Mouse (Mus musculus): ENCODE measurements around the gene Kremen2. TPM values are rescaled to one million over a fixed set of nuclear protein-coding genes. Genes with fewer than 3 reads are reported as not detected.

Kremen2 gene
- polyA plus RNA-seq, 1 experiment from 2014 or later: 0.51 TPM

DNA sequence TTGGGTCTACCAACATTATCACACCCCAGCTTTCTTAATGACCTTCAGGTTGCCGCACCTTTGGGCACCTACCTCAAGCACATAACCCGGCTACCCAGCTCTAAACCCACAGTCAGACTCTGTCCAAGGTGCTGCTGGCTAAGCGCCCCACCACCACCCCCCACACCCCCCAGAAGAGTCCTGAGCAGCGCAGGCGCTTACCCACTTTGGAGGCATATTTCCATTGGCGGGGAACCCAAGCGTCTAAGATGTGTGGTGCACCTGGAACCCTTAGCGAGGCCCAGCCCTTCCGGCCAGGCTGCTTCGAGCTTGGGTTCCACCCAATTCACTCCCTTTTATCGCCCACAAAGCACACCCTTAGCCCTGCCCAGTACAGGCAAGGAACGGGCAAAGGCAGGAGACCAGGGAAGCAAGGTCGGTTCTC, 5.0 kb downstream of the Kremen2 start, which contains the start of gene Paqr4:
Gene Paqr4 (minus strand): TSS at position 270 of the 424 bp plus-strand sequence.
- H3K27me3 ChIP-seq (replicated peaks; ENCODE audit: control insufficient read depth, insufficient read depth, low read length): peaks cover 44% of the 10 kb centered on the region
- no peaks in the 10 kb centered on the region for H3K9me3 ChIP-seq (ENCODE audit: control insufficient read depth, low read length)
- peak within 1 kb of the TSS; percentile 30 for H3K27ac ChIP-seq (ENCODE audit: low read length)

DNA sequence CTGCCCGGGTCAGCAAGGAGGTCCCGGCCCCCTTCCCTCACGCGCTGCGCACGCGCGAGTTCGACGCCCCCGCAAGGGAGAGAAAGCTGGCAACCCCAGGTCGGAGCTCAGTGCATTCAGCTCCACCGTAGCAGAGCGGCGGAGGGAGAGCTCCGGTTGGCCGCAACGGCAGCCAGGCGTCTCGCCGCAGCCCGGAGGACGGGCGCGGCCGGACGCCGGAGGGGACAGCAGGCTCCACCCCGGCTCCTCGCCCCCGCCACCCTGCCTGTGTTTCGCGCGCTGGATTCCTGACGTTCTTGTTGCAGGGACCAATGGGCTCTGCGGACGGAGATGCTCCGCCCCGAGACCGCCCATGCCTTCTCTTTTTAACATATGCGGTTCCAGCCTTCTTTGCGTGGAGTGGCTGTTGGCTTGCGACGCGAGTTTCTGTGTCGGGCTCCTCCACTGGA, 5.5 kb downstream of the Kremen2 start:
- under 1% methylated on average over 42 of the region's 46 CpGs for WGBS
- peak overlapping the region; percentile 97 for H3K4me2 ChIP-seq (ENCODE audit: low read depth, low read length)
- peak overlapping the region; percentile 30 for H3K27ac ChIP-seq (ENCODE audit: low read length)
- peak overlapping the region; percentile 76 for H3K9ac ChIP-seq (ENCODE audit: low read depth, low read length)
- H3K27me3 ChIP-seq (replicated peaks; ENCODE audit: control insufficient read depth, insufficient read depth, low read length): peaks cover 42% of the 10 kb centered on the region
- ATAC-seq: peak; percentile 87
- no peaks in the 10 kb centered on the region for H3K9me3 ChIP-seq (ENCODE audit: control insufficient read depth, low read length)
- no peaks in the 10 kb centered on the region; the same call in 1 of the 2 replicates for H3K36me3 ChIP-seq (ENCODE audit: control insufficient read depth, insufficient read depth, low read length)
- H3K4me1 ChIP-seq (ENCODE audit: control insufficient read depth, insufficient read depth, low read length): peaks cover 27% of the 10 kb centered on the region
- peak overlapping the region; percentile 68 for H3K4me3 ChIP-seq (ENCODE audit: low read length)

More for the DNA sequence above, 5.0 kb downstream of the Kremen2 start, which contains the start of gene Paqr4:
- Histone ChIP-seq H3K4me3 (ENCODE audit: low read length) (peak within 1 kb of the TSS; percentile 68), H3K9ac (ENCODE audit: low read depth, low read length) (peak within 1 kb of the TSS; percentile 76), H3K4me1 (ENCODE audit: control insufficient read depth, insufficient read depth, low read length) (peaks cover 32% of the 10 kb centered on the region), H3K36me3 (ENCODE audit: control insufficient read depth, insufficient read depth, low read length) (no peaks in the 10 kb centered on the region; the same call in 1 of the 2 replicates), H3K4me2 (ENCODE audit: low read depth, low read length) (peak within 1 kb of the TSS; percentile 97)
- WGBS: 8% methylated on average over 13 of the region's 13 CpGs
- peak; percentile 72 for ATAC-seq

DNA sequence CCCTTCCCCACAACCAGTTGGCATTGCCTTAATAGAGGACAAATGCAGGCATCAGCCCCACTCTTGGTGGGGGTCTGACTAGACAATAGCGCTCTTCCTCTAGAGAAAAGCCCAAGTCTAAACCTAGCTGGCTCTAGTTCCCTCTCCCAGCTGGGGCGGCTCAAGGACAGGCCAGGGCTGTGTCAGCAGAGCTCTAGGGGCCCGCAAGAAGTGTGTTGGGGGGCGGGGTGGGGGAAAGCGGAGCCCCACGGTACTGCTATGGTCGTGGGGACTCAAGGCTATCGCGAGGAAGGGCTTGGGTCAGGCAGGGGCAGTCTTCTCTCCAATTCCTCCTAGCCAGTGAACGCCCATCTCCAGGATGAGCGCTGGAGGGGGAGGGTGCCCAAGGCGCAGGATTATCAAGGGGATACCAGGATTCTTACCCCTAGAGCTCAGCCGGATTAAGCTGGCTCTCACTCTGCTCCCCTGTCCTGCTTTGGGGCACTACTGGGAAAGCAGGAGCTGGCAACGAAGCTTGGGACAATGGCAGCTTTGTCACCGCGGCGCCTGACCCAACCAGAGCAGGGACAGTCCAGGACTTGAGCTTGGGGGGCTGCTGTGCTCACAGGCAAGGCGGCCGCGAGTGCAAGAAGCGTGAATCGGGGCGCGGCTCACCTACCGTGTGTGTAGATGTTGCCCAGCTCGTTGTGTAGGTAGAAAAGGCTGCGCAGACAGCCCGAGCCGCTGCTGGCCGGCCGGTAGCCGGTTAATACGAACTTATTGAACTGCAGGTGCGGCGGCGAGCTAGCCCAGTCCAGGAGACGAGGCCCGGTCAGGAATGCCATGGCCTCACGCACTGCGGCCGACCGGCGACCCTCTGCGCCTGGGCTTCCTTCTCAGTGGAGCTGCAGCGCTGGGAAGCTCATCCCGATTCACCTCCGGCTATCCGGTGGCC, 6.2 kb downstream of the Kremen2 start:
- Histone ChIP-seq H3K27ac (ENCODE audit: low read length) (peak overlapping the region; percentile 30), H3K4me1 (ENCODE audit: control insufficient read depth, insufficient read depth, low read length) (peaks cover 22% of the 10 kb centered on the region), H3K36me3 (ENCODE audit: control insufficient read depth, insufficient read depth, low read length) (no peaks in the 10 kb centered on the region; the same call in 1 of the 2 replicates), H3K4me3 (ENCODE audit: low read length) (peak overlapping the region; percentile 68), H3K9me3 (ENCODE audit: control insufficient read depth, low read length) (no peaks in the 10 kb centered on the region), H3K27me3 (replicated peaks; ENCODE audit: control insufficient read depth, insufficient read depth, low read length) (peaks cover 36% of the 10 kb centered on the region), H3K4me2 (ENCODE audit: low read depth, low read length) (peak overlapping the region; percentile 97), H3K9ac (ENCODE audit: low read depth, low read length) (peak overlapping the region; percentile 76)
- ATAC-seq: peak; percentile 21
- 2% methylated on average over 48 of the region's 48 CpGs for WGBS

DNA sequence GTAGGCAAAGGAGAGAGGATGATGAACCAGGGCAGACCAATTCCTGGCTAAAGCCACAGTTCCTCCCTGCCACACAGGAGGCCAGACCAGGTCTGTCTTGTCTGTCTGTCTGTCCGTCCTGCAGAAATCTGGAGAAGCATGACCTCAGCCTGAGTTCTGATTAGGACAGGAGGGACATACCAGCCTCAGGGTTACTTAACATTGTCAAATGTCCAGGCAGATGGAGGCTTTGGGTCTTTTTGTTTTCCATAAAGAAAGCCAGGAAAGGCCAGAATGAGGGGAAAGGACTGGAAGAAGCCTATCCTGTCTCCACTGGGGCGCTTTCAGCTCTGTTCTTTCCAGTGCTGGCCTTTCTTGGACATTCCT, 6.8 kb downstream of the Kremen2 start:
- H3K27me3 ChIP-seq (replicated peaks; ENCODE audit: control insufficient read depth, insufficient read depth, low read length): peaks cover 30% of the 10 kb centered on the region
- H3K27ac ChIP-seq (ENCODE audit: low read length): no peak overlapping the region
- 64% methylated on average over 2 of the region's 2 CpGs for WGBS
- peak overlapping the region; percentile 97 for H3K4me2 ChIP-seq (ENCODE audit: low read depth, low read length)
- H3K4me3 ChIP-seq (ENCODE audit: low read length): peak overlapping the region; percentile 68
- no peaks in the 10 kb centered on the region for H3K9me3 ChIP-seq (ENCODE audit: control insufficient read depth, low read length)
- peaks cover 20% of the 10 kb centered on the region for H3K4me1 ChIP-seq (ENCODE audit: control insufficient read depth, insufficient read depth, low read length)
- no peak for ATAC-seq
- peak overlapping the region; percentile 76 for H3K9ac ChIP-seq (ENCODE audit: low read depth, low read length)
- no peaks in the 10 kb centered on the region; the same call in 1 of the 2 replicates for H3K36me3 ChIP-seq (ENCODE audit: control insufficient read depth, insufficient read depth, low read length)

DNA sequence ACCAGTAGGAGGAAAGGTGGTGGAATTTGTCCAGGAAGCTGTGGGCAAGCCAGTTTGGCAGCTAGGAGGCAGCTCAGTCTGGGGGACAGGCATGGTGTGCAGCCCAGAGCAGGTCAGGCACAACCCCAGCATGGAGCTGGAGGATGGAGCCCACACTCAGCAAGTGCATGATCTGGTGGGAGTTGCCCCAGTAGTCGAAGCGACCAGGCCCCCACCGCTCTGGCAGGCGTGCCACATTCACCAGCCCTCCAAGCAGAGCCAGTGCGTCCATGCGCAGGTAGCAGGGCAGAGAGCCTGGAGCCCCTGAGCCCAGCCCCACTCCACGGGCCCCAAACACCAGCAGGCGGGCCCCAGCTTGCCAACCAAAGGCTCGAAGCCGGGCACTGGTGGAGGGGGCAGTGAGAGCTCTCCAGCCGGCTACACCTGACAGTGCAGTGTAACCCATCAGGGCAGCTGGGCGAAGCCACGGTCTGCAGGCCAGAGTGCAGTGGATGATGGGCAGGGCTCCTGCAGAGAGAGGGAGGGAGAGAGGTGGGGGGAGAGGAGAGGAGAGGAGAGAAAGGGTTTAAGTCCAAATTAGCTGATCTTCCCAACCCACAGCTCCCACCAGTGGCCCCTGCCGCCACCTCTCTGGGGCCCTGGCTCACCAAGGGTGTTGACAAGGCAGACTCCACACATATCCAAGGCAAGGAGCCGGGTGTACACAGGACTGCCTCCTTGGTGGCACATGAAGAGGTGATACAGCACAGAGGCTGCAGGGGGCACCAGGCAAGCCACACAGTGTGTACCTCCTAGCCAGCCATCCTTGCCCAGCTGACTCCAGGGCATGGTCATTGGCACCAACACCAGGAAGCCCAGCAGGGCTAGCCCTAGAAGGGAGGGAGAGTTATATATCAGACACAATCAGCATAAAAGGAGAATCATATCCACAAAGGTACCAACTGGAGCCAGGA, 7.9 kb downstream of the Kremen2 start:
- no peak overlapping the region for H3K27ac ChIP-seq (ENCODE audit: low read length)
- H3K9me3 ChIP-seq (ENCODE audit: control insufficient read depth, low read length): no peaks in the 10 kb centered on the region
- H3K27me3 ChIP-seq (replicated peaks; ENCODE audit: control insufficient read depth, insufficient read depth, low read length): peaks cover 20% of the 10 kb centered on the region
- ATAC-seq: no peak
- no peaks in the 10 kb centered on the region; the same call in 1 of the 2 replicates for H3K36me3 ChIP-seq (ENCODE audit: control insufficient read depth, insufficient read depth, low read length)
- 75% methylated on average over 15 of the region's 15 CpGs for WGBS
- no peak overlapping the region for H3K9ac ChIP-seq (ENCODE audit: low read depth, low read length)
- H3K4me2 ChIP-seq (ENCODE audit: low read depth, low read length): no peak overlapping the region
- peaks cover 20% of the 10 kb centered on the region for H3K4me1 ChIP-seq (ENCODE audit: control insufficient read depth, insufficient read depth, low read length)
- no peak overlapping the region for H3K4me3 ChIP-seq (ENCODE audit: low read length)

DNA sequence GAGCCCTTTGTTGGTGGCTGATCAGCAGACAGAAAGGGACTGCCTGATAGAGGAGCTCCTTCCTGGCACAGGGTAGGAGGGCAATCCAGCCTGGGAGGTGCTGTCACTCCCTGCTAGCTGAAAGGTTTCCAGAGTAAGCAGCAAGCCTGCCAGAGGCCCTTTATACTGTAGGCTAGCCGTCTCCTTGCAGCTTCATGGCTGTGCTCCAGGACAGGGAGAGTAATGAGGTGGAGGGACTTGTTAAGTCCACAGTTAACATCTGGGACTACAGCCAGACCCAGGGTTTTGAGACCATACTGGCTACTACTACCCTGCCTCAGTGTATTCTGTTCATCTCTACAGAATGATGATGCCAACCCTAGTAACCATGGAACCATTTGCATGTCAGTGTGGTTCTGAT, 11.3 kb downstream of the Kremen2 start:
- H3K27ac ChIP-seq (ENCODE audit: low read length): no peak overlapping the region
- 65% methylated on average over 1 of the region's 1 CpGs for WGBS
- ATAC-seq: no peak
- no peak overlapping the region for H3K9ac ChIP-seq (ENCODE audit: low read depth, low read length)
- no peaks in the 10 kb centered on the region for H3K27me3 ChIP-seq (replicated peaks; ENCODE audit: control insufficient read depth, insufficient read depth, low read length)
- H3K4me3 ChIP-seq (ENCODE audit: low read length): no peak overlapping the region
- no peaks in the 10 kb centered on the region for H3K9me3 ChIP-seq (ENCODE audit: control insufficient read depth, low read length)
- peaks cover 6% of the 10 kb centered on the region for H3K4me1 ChIP-seq (ENCODE audit: control insufficient read depth, insufficient read depth, low read length)
- no peak overlapping the region for H3K4me2 ChIP-seq (ENCODE audit: low read depth, low read length)
- no peaks in the 10 kb centered on the region; the same call in 1 of the 2 replicates for H3K36me3 ChIP-seq (ENCODE audit: control insufficient read depth, insufficient read depth, low read length)

DNA sequence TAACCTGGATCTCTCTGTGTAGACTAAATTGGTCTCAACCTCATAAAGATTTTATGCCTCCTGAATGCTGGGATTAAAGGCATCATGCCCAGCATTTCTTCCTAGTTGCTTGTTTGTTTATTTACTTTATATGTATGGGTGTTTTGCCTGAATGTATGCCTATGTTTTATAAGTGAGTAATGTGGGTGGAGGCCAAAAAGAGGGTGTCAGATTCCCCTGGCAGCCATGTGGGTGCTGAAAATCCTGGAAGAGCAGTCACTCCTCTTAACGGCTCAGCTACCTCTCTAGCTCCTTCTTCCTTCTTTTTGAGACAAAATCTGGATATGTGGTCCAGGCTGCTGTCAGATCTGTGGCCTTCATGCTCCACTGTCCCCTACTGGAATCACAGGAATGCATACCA, 15.2 kb downstream of the Kremen2 start:
- Histone ChIP-seq H3K9me3 (ENCODE audit: control insufficient read depth, low read length) (no peaks in the 10 kb centered on the region), H3K4me2 (ENCODE audit: low read depth, low read length) (no peak overlapping the region), H3K27me3 (replicated peaks; ENCODE audit: control insufficient read depth, insufficient read depth, low read length) (no peaks in the 10 kb centered on the region), H3K36me3 (ENCODE audit: control insufficient read depth, insufficient read depth, low read length) (no peaks in the 10 kb centered on the region), H3K4me3 (ENCODE audit: low read length) (no peak overlapping the region), H3K4me1 (ENCODE audit: control insufficient read depth, insufficient read depth, low read length) (peaks cover 8% of the 10 kb centered on the region), H3K9ac (ENCODE audit: low read depth, low read length) (no peak overlapping the region), H3K27ac (ENCODE audit: low read length) (no peak overlapping the region)
- WGBS: 73% methylated on average over 1 of the region's 1 CpGs
- ATAC-seq: no peak

DNA sequence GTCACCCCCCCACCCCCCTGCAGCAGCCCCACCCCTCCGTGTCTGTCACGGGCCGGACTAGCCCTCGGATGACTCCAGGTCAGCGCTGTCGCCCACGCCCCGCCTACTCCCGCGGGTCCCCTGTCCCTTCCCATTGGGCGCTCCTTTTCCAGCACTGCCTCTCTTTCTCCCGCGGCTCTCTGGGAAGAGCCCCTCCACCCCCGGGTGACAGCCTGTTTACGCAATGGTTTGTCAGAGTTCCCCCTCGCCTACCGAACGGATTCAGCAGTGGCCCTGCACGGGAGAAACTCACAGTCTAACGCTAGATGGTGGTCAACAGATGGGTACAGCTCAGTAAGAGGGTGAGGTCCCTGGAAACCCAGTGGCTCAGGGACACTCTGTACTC, 18.9 kb downstream of the Kremen2 start:
- H3K27ac ChIP-seq (ENCODE audit: low read length): peak overlapping the region; percentile 88
- peak; percentile 90 for ATAC-seq
- peak overlapping the region; percentile 83 for H3K9ac ChIP-seq (ENCODE audit: low read depth, low read length)
- H3K4me2 ChIP-seq (ENCODE audit: low read depth, low read length): peak overlapping the region; percentile 70
- peak overlapping the region; percentile 83 for H3K4me3 ChIP-seq (ENCODE audit: low read length)
- 1% methylated on average over 18 of the region's 20 CpGs for WGBS
- H3K9me3 ChIP-seq (ENCODE audit: control insufficient read depth, low read length): no peaks in the 10 kb centered on the region
- peaks cover 10% of the 10 kb centered on the region for H3K4me1 ChIP-seq (ENCODE audit: control insufficient read depth, insufficient read depth, low read length)
- H3K27me3 ChIP-seq (replicated peaks; ENCODE audit: control insufficient read depth, insufficient read depth, low read length): no peaks in the 10 kb centered on the region
- H3K36me3 ChIP-seq (ENCODE audit: control insufficient read depth, insufficient read depth, low read length): no peaks in the 10 kb centered on the region
